In genomic region chr8:46639010-46639571, GRCm38 (mm10) we compare ENCODE assay signal across 9 mouse cellular contexts. TPM values are rescaled to one million over a fixed set of nuclear protein-coding genes. Genes with fewer than 3 reads are reported as not detected.
DNase-seq lines count a peak whose midpoint lies in the region; ATAC-seq and TF ChIP-seq lines count a peak whose summit lies in the region.
"Had no signal": no experiment of that assay in that cellular context is flagged by ENCODE, and none has a peak within 500 bp of the region (broad histone marks: within the 10 kb centered on the region; RNA-seq: fewer than 3 reads in every experiment).

No protein-coding gene starts in this region.

- WGBS in intestine, embryonic 14.5 days, result 32% methylated on average over 6 of the region's 6 CpGs
- 25% methylated on average over 6 of the region's 6 CpGs for WGBS in liver, embryonic 15.5 days (ENCODE audit: insufficient replicate concordance)

- peak overlapping the region; percentile 55; the same call in 1 of the 2 replicates for H3K27ac ChIP-seq in layer of hippocampus, adult 2 months
- H3K27ac ChIP-seq in intestine, embryonic 14.5 days (ENCODE audit: low read depth), result peak overlapping the region; percentile 24; the same call in 1 of the 2 replicates
- H3K27ac ChIP-seq in liver, embryonic 15.5 days (replicated peaks), result peak overlapping the region; percentile 51
- H3K27ac ChIP-seq: neural tube, embryonic 12.5 days had no signal

- no peak overlapping the region for H3K9ac ChIP-seq in intestine, embryonic 14.5 days (ENCODE audit: low read length)
- H3K9ac ChIP-seq in liver, embryonic 15.5 days, result no peak overlapping the region; the same call in 1 of the 2 replicates
- H3K9ac ChIP-seq: neural tube, embryonic 12.5 days had no signal

- no peak for DNase-seq in layer of hippocampus, adult 2 months (ENCODE audit: low spot score in 2 of 2)
- no peak for DNase-seq in layer of hippocampus, postnatal 25 days (ENCODE audit: extremely low spot score in 1 of 2, low spot score in 1 of 2)
- DNase-seq in adrenal gland, postnatal 14 days, result peak; percentile 52
- DNase-seq in gastrocnemius, adult 18-20 months (ENCODE audit: low spot score), result peak; percentile 30
- no peak for DNase-seq in intestine, embryonic 14.5 days (ENCODE audit: low spot score)
- peak; percentile 22 for DNase-seq in right cerebral cortex, postnatal 14 days
- DNase-seq in embryo, embryonic 10.5 days (ENCODE audit: low spot score), result no peak

- H3K4me1 ChIP-seq in intestine, embryonic 14.5 days (replicated peaks; ENCODE audit: control insufficient read depth, insufficient read depth, low read length), result peaks cover 3% of the 10 kb centered on the region; the same call in 1 of the 2 replicates
- H3K4me1 ChIP-seq in liver, embryonic 15.5 days (replicated peaks), result peaks cover 15% of the 10 kb centered on the region
- H3K4me1 ChIP-seq: neural tube, embryonic 12.5 days had no signal

- peaks cover 52% of the 10 kb centered on the region for H3K36me3 ChIP-seq in intestine, embryonic 14.5 days (ENCODE audit: control insufficient read depth, insufficient read depth, low read length)
- peaks cover 36% of the 10 kb centered on the region for H3K36me3 ChIP-seq in liver, embryonic 15.5 days (replicated peaks)

- no peaks in the 10 kb centered on the region for H3K9me3 ChIP-seq in intestine, embryonic 14.5 days (ENCODE audit: control insufficient read depth, low read length)
- no peaks in the 10 kb centered on the region for H3K9me3 ChIP-seq in liver, embryonic 15.5 days (replicated peaks)
- H3K9me3 ChIP-seq: neural tube, embryonic 12.5 days had no signal

- no peaks in the 10 kb centered on the region for H3K27me3 ChIP-seq in intestine, embryonic 14.5 days (replicated peaks; ENCODE audit: control insufficient read depth, insufficient read depth, low read length)
- H3K27me3 ChIP-seq in liver, embryonic 15.5 days, result no peaks in the 10 kb centered on the region
- H3K27me3 ChIP-seq: neural tube, embryonic 12.5 days had no signal

- H3K4me3 ChIP-seq in layer of hippocampus, adult 2 months, result no peak overlapping the region; the same call in 1 of the 2 replicates
- H3K4me3 ChIP-seq in intestine, embryonic 14.5 days (ENCODE audit: low read depth, low read length), result no peak overlapping the region
- H3K4me3 ChIP-seq in liver, embryonic 15.5 days (replicated peaks), result no peak overlapping the region
- H3K4me3 ChIP-seq: neural tube, embryonic 12.5 days had no signal

- peak; percentile 43; the same call in 1 of the 2 replicates for ATAC-seq in intestine, embryonic 14.5 days (replicated peaks; ENCODE audit: low FRiP score, low TSS enrichment, low read depth)
- ATAC-seq in liver, embryonic 15.5 days (ENCODE audit: insufficient read depth), result peak; percentile 62; the same call in 1 of the 2 replicates

- no peak overlapping the region for H3K4me2 ChIP-seq in intestine, embryonic 14.5 days (ENCODE audit: low read length)
- no peak overlapping the region for H3K4me2 ChIP-seq in liver, embryonic 15.5 days
- H3K4me2 ChIP-seq: neural tube, embryonic 12.5 days had no signal

- peak; percentile 33 for TF ChIP-seq CTCF in layer of hippocampus, adult 2 months (conservative IDR thresholded peaks at IDR 0.05)

RNA-seq across cellular contexts. Expression of gene Casp3, which starts 22.0 kb away (rescaled TPM):
- total RNA-seq in layer of hippocampus, adult 2 months (2021), result 1 to 10 TPM; 9.1 to 10.0 TPM
- 10 to 100 TPM; 13.2 to 15.3 TPM for total RNA-seq in layer of hippocampus, postnatal 25 days (2021)
- 18.6 and 20.2 TPM in 2 replicates for total RNA-seq in adrenal gland, postnatal 14 days (2021)
- 1 to 10 TPM in 1 of 2 experiments, under 1 TPM in 1; 0.94 to 1.5 TPM for total RNA-seq in gastrocnemius, adult 18-20 months (2021)
- 57.1 and 63.7 TPM in 2 replicates for polyA plus RNA-seq in intestine, embryonic 14.5 days (2014; fragmentation: Nextera tagmentation; extraction: Ambion mirVana)
- 43.7 and 47.6 TPM in 2 replicates for polyA plus RNA-seq in liver, embryonic 15.5 days (2015; fragmentation: Nextera tagmentation; extraction: Ambion mirVana)

RNA-seq across cellular contexts. Expression of gene Primpol, which starts 22.1 kb away (rescaled TPM):
- 1 to 10 TPM; 4.3 to 8.7 TPM for total RNA-seq in layer of hippocampus, adult 2 months (2021)
- total RNA-seq in layer of hippocampus, postnatal 25 days (2021), result 1 to 10 TPM; 3.4 to 5.8 TPM
- 10.5 and 13.3 TPM in 2 replicates for total RNA-seq in adrenal gland, postnatal 14 days (2021)
- 1 to 10 TPM; 1.4 to 1.6 TPM for total RNA-seq in gastrocnemius, adult 18-20 months (2021)
- polyA plus RNA-seq in intestine, embryonic 14.5 days (2014; fragmentation: Nextera tagmentation; extraction: Ambion mirVana), result 16.0 and 19.1 TPM in 2 replicates
- 7.0 and 9.0 TPM in 2 replicates for polyA plus RNA-seq in liver, embryonic 15.5 days (2015; fragmentation: Nextera tagmentation; extraction: Ambion mirVana)

Comparison
In these comparisons a context has a peak if more than half of its experiments do, and no peak if none do; other contexts are left out.
1. DNase-seq: peak in adrenal gland, postnatal 14 days (single experiment), gastrocnemius, adult 18-20 months (single experiment) and right cerebral cortex, postnatal 14 days (single experiment); none in layer of hippocampus, adult 2 months (0 of 2), layer of hippocampus, postnatal 25 days (0 of 2), intestine, embryonic 14.5 days (single experiment) and embryo, embryonic 10.5 days (single experiment).
2. Peak in every context shown above with its lines, with median percentiles within 50 percentile points of each other: H3K27ac ChIP-seq.